Mouse (Mus musculus): ENCODE results near the gene Syce1.

DNA sequence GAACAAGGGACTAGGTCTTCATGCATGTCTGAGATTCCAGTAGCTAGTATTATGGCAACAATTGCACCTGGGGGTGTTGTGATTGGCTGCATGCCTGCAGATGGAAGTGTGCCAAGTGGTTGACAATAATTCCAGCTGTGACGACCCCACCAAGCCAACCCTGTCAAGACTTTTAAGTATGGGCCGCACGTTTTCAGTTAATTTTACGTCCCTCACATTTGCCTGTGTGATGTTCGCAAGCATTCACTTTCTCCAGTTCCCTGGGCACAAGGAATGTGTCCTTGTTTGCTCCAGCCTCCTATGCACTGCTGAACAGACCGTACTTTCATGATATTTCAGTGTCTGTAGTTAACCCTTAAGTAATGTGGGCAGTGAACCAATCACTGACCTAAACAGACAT is 15.0 kb upstream of the Syce1 start:
- TF ChIP-seq CTCF (IDR thresholded peaks at IDR 0.05; ENCODE audit: control insufficient read depth, insufficient read depth, insufficient replicate concordance, low read depth, low read length) (no peak), POLR2A (IDR thresholded peaks at IDR 0.05; ENCODE audit: control insufficient read depth, low read depth, low read length) (no peak)

Measured in testis, adult 2 months (tissue).